Mouse (Mus musculus): ENCODE measurements around the gene Ubl4b. TPM values are rescaled to one million over a fixed set of nuclear protein-coding genes. Genes with fewer than 3 reads are reported as not detected.
A peak's percentile ranks its signal among the peaks of the same experiment; 100 is the strongest.

Gene Ubl4b
- total RNA-seq, 4 experiments from 2014 or later, result not detected

DNA sequence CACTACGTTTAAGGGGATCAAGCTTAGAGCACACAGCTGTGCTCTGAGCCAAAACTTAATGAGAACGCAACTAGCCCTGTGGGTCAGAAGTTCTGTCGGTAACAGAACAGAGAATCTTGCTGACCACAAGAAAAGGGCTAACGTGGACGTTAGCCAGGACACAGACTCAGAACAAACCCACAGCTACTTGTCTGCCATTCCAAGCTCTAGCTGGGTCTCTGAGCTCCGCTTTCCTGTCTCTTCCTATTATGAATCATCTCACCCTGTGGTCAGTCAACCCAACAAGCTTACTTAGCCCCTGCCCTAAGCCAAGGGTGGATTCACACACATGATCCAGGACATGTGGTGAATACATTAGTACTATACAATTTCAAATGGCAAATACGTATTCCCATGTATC is 12.9 kb upstream of the Ubl4b start:
- DNase-seq, result no peak

DNA sequence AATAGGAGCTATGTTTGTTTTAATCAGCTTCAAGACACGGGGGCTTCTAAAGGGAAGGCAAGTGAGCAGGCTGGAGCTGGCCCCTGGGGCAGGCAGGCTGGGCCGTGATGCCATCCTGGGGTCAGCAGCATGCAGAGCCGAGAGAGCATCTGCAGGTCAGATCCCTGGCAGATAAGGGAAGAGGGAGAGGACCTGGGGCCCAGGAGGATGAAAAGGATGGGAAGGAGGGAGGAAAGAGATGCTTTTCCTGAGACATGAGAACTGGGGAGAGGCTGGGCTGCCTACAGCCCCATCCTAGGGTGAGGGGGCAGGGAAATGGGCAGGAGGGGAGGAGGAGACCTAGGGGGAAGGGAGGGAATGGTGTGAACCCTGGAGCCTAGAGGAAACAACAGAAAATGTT is 10.5 kb upstream of the Ubl4b start:
- DNase-seq, result no peak

DNA sequence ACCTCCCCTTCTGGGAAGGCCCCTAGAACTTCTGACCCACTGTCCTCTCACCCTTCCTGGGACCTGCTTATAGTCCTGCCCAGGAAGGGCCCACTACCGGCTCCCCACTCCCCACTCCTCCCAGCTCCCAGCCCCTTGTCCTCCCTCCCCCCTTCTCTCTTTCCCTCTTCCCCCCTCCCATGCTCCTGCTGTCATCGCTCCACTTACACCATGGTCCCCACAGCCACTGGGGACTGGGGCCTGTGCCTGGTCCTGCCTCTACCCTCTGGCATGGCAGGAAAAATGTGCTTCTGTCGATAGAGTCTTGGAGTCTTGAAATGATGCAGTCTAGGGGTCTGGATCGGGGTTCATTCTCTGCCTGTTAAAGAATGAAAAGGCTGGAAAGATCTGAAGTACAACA is 9.0 kb upstream of the Ubl4b start:
- DNase-seq, result no peak

DNA sequence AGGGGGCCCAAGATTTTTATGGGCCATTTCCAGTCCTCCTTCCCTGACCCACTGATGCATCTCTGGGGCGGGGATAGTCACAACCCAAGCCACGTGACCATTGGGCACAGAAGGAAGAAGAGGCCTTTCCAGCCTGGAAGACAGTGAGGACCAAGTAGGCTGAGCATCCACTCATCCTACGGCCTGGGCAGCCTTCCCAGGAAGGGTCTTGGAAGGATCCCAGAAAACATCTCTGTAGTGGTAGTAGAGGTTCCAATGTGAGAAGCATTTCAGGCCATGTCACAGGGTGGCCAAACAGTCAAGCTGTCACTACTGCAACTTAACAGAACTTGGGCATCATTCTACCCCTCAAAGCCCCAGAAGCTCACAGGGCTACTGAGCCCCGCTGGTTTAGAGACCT is 7.7 kb upstream of the Ubl4b start:
- DNase-seq, result no peak

DNA sequence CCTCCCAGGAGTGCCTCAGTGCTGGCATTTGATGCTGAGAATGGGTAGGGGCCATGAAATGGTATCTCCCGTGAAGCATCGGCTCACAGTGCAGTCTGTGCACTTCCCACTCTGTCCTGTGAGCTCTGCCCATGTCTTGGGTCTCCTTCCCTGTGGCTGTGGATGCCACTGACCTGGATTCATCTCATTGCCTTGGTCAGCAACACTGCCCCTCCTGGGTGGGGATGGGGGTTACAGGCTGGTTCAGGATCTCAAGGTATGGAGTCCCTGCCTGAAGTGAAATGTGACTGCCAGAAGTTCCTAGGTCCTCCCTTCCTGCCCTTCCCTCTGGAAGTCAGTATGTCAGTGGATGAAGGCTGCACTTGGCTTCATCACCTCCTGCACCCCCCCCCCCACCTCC is 7.2 kb upstream of the Ubl4b start:
- no peak for DNase-seq

DNA sequence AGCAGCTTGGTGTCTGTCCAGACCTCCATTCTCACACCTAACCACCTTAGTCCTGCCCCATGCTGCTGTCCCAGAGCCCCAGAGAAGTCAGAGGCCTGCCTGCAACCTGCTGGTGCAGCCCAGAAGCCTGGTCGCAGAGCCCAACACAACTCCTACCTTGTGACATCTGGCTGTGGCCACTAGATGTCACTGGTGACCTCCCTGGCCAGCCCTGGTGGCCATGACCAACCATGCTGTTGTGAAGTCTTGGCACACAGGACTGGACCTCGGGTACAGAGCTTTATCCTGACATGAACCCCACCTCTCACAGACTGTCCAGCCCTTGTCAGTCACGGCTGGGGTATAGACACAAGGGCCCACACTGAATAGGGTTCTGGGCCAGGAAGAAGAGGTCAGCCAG is 4.3 kb upstream of the Ubl4b start:
- peak; percentile 55 for DNase-seq

DNA sequence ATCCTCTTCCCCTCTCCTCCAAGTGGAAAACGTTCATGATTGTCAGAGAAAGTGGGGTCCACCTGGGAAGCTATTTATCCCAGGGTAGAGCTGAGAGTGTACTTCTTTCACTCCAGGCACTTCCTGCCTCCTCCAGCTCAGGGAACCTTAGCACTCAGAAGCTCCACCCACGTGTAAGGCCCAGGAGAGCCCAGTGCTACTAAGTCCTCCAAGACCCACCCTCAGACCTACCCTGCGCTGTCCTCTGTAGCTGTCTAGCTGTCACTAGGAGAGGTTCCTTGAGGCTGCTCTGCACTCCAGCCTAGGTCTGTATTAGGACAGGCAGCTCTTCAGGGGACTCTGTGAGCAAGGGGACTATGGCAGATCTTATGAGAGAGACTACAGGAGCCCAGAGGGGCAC is 3.9 kb upstream of the Ubl4b start:
- DNase-seq, result no peak

DNA sequence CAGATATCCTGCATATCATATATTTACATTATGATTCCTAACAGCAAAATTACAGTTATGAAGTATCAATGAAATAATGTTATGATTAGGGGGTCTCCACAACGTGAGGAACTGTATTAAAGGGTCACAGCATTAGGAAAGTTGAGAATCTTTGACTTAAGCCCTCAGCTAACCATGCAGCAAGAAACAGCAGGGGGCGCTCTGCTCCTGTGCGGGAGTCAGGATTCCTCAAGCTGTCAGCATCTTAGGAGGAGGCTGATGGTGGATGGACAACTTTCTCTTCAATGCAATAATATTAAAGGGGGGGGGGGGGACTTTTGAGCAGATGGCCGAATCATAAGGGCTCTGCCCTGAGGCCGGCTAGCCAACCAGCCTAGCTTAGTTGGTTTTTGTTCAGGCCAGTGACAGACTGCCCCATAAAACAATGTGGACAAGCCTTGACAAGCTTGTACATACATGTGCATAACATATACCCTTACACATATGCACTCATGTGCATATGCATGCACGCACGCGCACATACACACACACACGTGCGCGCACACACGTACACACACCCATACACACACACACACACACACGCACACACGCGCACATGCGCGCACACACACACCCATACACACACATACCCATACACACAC is 4.3 kb downstream of the Ubl4b start:
- DNase-seq, result no peak

DNA sequence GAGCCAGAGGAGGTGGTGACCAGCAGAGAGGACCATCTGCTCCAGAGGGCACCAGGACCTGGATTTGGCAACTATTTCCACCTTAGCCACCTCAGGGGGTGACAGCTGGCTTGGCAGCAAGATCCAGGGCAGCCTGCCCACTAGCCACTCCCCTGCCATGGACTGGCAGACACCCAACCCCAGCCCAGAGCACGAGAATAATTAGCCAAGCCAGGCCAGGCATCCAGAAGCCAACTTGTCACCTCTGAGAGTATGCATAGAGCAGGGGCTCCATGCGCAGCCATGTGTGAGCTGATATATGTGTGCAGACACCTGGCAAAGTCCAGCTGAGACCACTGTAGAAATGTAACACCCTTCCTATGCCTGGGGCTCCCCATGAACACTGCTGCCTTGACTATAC is 7.9 kb downstream of the Ubl4b start:
- DNase-seq, result no peak

DNA sequence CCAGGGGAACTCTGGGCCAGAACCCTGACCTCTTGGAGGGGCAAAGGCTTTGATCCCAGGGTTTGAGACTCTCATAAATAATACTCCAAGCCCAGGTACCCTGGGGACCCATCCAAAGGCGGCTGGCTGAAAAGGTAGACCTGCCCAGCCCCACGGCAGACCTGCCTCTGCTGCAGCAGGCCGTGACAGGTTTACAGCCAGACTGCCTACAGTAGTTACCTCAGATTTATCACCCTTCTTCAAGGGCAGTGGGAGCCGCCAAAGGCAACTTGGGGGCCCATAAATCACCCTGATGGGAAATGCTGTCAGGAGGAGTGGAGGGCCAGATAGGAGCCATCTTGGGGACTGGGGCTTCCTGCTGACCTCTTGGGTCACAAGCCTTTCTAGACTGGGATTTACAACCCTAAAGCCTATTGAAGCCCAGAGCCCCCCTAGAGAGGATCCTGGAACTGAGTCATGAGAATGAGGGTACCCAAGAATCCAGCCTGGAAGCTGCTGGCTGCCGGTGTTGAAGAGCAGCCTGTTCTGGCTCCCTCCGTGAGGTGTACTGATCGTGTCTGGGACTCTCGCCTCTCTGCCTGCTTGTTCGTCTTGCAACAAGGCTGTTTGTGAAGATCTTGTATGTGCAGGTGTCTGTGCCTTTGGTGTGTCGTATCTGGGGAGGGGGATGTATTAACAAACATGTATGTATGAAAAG is 9.0 kb downstream of the Ubl4b start:
- DNase-seq, result no peak

DNA sequence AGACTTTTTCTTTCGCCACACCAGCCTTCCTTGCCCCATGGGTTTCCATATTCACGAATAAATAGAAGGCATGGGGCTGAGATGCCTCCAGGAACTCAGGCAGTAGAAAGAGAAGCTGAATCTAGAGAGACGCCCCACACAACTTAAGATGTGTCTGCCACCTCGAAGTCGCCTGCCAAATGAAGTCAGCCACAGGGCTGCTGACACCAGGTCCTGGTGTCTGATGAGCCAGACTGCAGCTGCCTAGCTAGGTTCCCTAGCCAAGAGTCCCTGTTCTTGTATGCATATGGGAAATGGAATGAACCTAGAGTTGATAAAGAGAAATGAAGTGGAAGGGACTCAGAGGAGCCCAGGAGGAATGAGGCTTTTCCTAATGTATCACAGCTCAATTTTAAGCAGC is 9.6 kb downstream of the Ubl4b start:
- DNase-seq, result no peak

DNA sequence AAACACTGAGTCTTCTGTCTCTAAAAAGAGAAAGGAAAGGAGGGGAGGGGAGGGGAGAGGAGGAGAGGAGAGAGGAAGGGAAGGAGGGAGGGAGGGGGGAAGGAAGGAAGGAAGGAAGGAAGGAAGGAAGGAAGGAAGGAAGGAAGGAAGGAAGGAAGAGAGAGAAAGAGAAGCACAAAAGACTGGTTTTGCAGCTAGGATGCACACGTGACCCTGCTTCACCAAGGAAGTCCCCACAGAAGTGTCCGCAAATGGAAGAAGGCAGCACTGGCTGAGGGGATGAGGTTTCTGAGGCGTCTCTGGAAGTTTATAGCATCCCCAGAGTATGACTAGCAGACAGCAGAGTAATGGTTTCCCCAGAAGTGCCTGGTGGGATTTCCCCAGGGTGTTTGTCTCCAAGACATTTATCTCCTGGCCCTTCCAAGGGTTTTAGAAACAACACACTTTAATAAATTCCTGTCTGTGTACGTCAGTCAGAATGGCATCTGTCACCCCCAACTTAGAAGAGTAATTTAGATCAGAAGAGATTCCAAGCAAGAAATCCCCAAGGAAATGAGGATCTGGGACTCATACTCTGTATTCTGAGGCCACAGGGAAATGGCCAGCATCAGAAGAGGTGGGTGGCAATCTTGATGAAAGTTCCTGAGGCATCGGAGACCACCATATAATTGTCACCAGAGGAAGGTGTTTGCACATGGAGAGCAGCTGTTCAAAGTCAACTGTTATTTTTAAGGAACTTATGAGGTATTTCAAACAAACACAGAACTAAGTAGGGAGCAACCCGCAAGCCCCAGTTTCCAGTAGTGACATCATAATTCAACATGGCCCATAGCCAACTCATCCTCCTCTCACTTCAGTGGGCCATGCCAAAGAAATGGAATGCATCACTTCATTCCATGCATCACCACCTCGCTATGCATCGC is 11.5 kb downstream of the Ubl4b start:
- no peak for DNase-seq

DNA sequence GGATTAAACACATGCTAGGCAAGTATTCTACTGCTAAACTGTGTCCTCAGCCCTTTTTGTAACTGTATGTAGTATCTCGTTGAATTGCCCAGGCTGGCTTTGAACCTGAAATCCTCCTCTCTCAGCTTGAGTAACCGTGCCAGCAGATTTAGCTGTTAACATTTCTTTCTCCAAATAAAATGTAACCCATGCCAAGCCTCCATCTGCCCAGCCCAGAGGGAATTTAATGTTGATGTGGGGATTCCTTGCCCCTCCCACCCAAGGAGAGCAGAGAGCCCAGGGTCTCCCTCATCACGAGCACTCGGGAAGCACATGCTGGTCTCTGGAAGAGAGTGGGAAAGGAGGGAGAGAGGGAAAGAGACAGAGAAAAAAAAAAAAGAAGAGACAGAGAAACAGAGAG is 12.3 kb downstream of the Ubl4b start:
- no peak for DNase-seq

DNA sequence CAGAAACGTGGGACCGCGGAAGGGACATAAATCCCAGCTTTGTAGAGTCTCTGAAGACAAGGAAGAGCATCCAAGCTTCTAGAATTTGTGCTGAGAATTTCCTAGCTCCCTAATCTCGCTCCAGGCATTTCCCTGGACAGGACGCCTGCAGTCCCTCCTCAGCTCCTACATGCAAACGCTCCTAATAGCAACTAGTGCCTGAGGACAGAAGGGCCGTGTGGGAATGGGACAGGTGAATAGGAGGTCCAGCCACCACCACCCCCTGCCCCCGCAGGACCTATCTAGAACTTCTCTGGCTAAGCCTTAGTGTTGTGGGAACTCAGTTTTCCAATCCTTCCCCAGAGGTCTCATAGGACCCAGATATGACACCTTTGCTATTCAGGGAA is 17.4 kb downstream of the Ubl4b start:
- no peak for DNase-seq

DNA sequence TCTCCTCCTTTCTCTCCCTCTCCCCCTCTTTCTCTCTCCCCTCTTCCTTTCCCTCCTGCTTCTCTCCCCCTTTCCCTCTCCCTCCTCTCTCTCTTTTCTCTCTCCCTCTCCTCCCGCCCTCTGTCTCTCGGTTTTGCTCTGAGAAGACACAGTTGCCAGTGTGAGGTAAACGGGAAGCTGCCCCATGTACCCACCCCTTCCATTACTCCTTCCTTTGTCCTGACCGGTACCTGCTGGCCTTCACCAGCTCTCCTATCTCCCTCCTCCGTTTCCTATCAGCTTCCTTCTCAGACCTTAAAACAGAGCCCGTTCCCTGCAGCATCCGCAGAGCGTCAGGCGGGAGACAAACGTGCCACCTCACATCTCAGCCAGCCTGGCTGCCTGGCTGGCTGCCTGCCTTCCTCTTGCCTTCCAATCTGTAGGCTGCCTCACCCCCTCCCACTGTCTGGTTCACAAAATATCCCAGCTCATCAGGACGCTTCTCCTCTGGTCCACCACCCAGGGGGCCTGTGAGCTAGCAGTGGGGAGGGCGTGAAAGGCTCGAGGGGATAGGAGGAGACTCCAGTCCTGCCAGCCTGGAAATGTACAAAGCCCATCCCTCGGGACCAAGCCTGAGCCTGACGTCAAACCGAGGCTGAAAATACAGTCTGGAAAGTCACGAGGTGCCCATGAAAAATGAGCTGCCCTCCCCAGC is 17.9 kb downstream of the Ubl4b start:
- DNase-seq, result peak; percentile 21

DNA sequence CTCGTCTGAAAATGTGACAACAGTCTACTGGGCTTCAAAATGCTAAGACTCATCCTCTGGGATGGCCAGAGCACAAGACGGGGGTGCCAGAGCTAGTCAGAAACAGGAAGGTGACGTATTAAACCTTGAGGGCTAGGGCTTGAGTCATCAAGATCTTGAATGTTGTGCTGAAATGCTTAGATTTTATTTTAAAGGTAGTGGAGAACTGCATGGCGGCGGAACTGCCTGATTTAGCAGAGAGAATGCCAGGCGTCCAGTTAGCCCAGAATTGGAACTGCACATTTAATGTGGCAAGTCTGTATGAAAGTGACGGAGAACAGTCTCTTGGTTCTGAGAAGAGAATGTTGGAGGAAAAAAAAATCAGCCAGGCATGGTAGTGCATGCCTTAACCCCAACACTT is 19.9 kb downstream of the Ubl4b start:
- no peak for DNase-seq

DNA sequence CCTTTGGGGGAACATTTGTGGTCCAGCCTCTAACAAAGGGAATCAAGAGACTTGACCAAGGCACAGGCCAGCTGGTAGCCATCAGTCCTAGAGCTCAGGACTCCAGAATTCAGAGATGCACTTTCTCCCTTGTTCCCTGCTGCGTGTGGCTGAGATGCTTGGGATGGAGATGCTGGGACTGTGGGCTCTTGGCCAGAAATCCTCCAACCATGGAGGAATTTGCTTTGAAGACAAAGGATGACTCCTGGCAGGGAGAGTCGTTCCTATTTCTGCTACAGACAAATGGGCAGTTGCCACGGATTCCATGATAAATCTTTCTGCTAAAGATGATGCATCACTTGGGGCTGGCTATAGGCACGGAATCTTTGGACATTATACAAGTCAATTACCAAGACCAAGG is 21.3 kb downstream of the Ubl4b start:
- no peak for DNase-seq

DNA sequence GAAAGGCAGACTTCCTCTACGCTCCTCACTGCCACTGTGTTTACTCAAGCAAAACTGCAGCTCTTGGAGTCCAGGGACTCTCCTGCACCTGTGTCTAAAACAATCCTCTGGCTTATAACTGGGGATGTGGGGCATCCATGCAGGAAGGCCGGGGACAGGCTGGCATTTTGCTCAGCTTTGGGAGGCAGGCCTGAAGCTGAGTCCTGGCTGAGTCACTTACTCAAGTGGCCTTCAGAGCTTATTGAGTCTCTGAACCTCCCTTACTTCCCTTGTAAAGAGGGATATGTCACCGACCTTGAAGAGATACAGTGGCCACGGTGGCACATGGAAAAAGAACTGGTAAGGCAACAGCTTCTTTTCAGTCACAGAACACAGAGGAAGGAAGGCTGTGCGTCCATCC is 24.3 kb downstream of the Ubl4b start:
- DNase-seq, result peak; percentile 43

DNA sequence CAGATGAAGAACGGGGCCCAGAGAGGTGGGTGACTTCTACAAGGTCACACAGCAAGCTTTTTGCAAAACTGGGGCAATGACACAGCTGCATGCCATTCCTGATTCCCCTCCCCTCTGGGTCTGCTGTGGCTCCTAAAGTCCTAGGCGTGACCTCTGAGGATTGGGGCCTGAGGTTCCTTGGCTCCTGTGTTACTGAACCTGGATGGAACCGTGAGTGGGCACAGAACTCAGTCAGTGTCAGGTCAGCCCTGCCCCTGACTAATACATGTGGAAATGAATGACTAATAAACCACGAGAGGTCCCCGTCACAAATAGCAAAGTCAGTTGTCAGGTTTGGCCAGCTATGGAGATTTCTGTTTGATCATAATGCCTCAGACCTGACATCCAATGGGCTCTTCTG is 25.7 kb downstream of the Ubl4b start:
- DNase-seq, result no peak

DNA sequence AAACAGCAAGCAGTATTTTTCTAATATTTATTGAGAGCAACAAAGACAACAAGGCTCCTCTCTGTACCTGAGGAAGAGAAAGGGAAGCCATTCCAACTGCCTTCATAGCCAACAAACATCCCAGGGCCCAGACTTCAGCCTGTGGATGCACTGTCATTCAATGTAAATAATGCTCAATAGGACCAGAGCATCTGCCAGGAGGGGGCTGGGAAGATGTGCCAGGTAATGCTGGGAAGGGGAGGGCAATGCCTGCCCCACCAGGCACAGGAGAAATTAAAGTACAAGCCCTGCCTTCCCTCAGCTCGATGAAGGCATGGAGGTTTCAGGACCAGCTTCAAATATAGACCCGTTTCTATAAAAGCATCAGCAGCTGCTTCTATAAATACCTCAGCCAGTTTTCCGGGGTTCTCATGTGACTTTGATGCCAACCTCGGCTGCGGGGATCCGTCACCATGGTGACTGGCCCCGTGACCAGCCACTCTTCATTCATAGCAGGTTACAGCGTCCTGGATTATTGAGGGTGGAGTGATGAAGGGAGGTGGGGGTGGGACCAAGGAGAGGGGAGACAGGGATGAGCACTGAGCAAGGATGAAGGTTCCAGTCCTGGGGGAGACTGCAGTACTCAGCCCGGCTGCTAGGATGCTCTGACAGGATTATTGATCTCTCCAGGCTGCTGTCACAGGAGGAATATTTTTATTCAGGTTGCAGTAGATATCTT is 26.3 kb downstream of the Ubl4b start:
- DNase-seq, result peak; percentile 19

DNA sequence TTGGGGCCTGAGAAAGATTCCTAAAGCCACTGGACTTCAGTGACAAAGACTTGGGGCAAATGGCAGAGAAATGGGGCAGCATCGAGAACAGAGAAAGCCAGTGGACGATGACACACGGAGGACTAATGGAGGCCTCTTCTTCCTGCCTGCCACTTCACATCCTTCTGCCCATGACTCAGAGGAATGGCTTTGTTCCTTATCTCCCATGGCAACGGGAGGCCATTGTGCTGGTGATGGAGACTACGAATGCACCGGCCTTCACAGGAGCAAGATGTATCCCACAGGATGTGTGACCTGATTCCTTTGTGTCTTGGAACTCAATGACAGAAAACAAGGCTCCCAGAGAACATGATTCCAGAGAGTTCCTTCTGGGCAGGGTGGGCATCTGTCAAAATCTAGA is 30.3 kb downstream of the Ubl4b start:
- no peak for DNase-seq

DNA sequence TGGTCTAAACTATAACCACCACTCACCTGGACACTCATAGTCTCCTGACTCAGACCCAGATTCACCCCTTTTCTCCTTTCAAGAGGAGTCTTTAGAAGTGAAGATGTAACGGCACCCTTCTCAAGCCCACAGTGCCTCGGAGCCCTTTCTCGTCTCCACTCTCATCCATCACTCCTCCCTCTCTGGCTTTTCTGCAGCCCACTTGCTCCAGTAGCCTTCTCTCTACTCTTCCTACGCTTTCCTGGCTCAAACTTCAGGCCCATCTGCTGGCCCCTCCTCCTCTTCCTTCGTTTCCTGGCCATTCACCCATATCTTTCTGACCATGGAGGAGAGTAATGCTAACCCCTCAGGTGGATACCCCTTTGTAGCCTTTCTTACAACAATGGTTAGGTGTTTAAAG is 33.9 kb downstream of the Ubl4b start:
- DNase-seq, result no peak

Measured in adrenal gland, adult 8-10 months (tissue).